Mouse (Mus musculus) midbrain, embryonic 10.5 days (tissue): Measurements from ENCODE around the gene Actrt1. TPM values are rescaled to one million over a fixed set of nuclear protein-coding genes. Genes with fewer than 3 reads are reported as not detected.

Experiments
- DNase-seq: peaks from one replicate; pipeline ENCODE4 v3.0.0-alpha.2; 2017; ENCODE audit warnings: low spot score
- H3K27ac ChIP-seq: fragments of 300-500 bp; sonication (generic); replicated peaks from 2 replicates; pipeline ENCODE4 v1.5.1; 2016; ENCODE audit warnings: mild to moderate bottlenecking
- H3K27me3 ChIP-seq: fragments of 300-500 bp; sonication (generic); 2 replicates; pipeline ENCODE4 v1.6.1; 2016; ENCODE audit warnings: low read depth, mild to moderate bottlenecking; ENCODE audit not compliant: poor library complexity, severe bottlenecking
- H3K36me3 ChIP-seq: fragments of 300-500 bp; sonication (generic); 2 replicates; pipeline ENCODE4 v1.6.1; 2016; ENCODE audit warnings: mild to moderate bottlenecking, moderate library complexity
- H3K4me1 ChIP-seq: fragments of 300-500 bp; sonication (generic); 2 replicates; pipeline ENCODE4 v1.6.1; 2016
- H3K4me3 ChIP-seq: fragments of 300-500 bp; sonication (generic); 2 replicates; pipeline ENCODE4 v1.5.1; 2016; ENCODE audit warnings: mild to moderate bottlenecking, moderate library complexity
- H3K9me3 ChIP-seq: fragments of 300-500 bp; sonication (generic); replicated peaks from 2 replicates; pipeline ENCODE4 v1.6.1; 2016; ENCODE audit warnings: mild to moderate bottlenecking
- WGBS: fragments of 180-500 bp; shearing (Covaris S2); methylation state at CpG from one replicate; pipeline ENCODE4 v1.1.7; 2016; 5-methylcytosine and 5-hydroxymethylcytosine counted together
- polyA plus RNA-seq: library from polyadenylated mRNA; unstranded; fragments of >200 nt; fragmentation: Nextera tagmentation; extraction: Ambion mirVana; gene quantifications from 2 replicates; pipeline ENCODE4 v1.2.1, GENCODE M21; 2016

Gene Actrt1
- polyA plus RNA-seq = not detected in 2 replicates

- no peak for DNase-seq
- Histone ChIP-seq H3K36me3 (no peaks in the 10 kb centered on the region), H3K4me3 (no peak within 1 kb of the TSS), H3K4me1 (no peaks in the 10 kb centered on the region), H3K27me3 (no peaks in the 10 kb centered on the region), H3K27ac (no peak within 1 kb of the TSS), H3K9me3 (no peaks in the 10 kb centered on the region)
Measured at GRCm38 (mm10) chrX:46328707-46329106, at the start of gene Actrt1. Gene Actrt1, plus strand, starts transcription at chrX:46329007.

- Histone ChIP-seq H3K4me1 (no peaks in the 10 kb centered on the region), H3K27me3 (no peaks in the 10 kb centered on the region), H3K9me3 (no peaks in the 10 kb centered on the region), H3K36me3 (no peaks in the 10 kb centered on the region), H3K27ac (no peak overlapping the region), H3K4me3 (no peak overlapping the region)
- WGBS = 81% methylated on average over 1 of the region's 1 CpGs
- DNase-seq = no peak
Measured at GRCm38 (mm10) chrX:46331463-46332115, 2.8 kb downstream of the Actrt1 start.
